Mouse (Mus musculus) heart, postnatal 14 days (tissue): ENCODE data around the gene Phxr2. TPM values are rescaled to one million over a fixed set of nuclear protein-coding genes. Genes with fewer than 3 reads are reported as not detected.

Source experiments
- DNase-seq, 2 experiments: peaks; one replicate each; pipeline ENCODE4 v3.0.0; 2021 to 2022
- intact Hi-C: fragments of 180-260 bp; cut with DNase I; formaldehyde crosslinking; loops from one replicate; pipeline ENCODE4 v1.15.1; 2025
- total RNA-seq, 2 experiments: library from RNA; stranded (reverse); gene quantifications; 2 replicates each; pipeline ENCODE4 v1.2.3; 2021

Phxr2 gene
- total RNA-seq, 2 experiments from 2014 or later = not detected

- DNase-seq = no peak
- intact Hi-C loops = loop anchor here (5.0 kb wide), 2 partner anchors 46 to 471 kb away; no protein-coding TSS in a partner anchor
Observed at GRCm38 (mm10) chr10:99106311-99106702, 19.8 kb downstream of the Phxr2 start.

DNA sequence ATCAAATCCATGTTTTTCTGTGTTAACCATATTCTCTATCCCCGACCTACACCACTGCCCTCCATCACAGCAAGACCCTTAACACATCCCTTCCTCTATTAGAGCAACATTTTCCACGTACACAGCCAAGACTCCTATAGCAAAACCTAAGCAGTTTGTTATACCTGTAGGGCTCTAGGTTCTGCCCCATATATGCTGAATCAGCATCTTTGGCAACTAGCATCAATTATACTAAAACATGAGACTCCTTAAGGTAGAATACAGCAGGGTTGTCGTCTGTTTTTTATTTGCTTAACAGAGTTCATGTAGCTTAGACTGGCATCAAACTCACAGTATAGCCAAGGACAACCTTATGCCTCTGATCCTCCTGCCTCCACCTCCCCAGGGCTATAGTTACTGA is 20.6 kb downstream of the Phxr2 start:
- intact Hi-C loops = loop anchor here (5.0 kb wide), 2 partner anchors 47 to 472 kb away; no protein-coding TSS in a partner anchor
- DNase-seq = no peak

DNA sequence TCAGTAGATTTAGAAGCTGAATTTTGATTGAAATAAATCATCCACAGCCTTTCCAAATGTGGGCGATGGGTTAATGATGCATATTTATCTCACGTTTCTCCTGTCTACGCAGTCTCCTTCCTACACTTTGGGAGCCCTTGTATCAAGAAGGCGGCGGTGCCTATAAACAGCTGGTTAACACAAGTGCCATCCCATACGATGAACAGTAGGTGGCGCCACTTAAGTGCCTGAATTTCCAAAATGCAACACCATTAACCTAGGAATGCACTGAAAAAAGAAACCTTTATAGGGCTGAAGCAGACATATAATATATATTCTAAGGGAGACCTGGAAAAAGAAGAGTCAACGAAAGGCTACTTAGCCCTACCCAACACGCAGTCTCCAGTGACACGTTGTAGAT is 28.8 kb downstream of the Phxr2 start:
- DNase-seq = peak; percentile 27 to 60
- intact Hi-C loops = loop anchor here (5.0 kb wide), 1 partner anchor 520 kb away; no protein-coding TSS in a partner anchor

GRCm38 (mm10) chr10:99095114-99095513 is 31.0 kb downstream of the Phxr2 start:
- intact Hi-C loops = loop anchor here (5.0 kb wide), 1 partner anchor 522 kb away; no protein-coding TSS in a partner anchor
- DNase-seq = no peak

GRCm38 (mm10) chr10:99093364-99093763 is 32.8 kb downstream of the Phxr2 start:
- no peak for DNase-seq
- intact Hi-C loops = no loop called here

DNA sequence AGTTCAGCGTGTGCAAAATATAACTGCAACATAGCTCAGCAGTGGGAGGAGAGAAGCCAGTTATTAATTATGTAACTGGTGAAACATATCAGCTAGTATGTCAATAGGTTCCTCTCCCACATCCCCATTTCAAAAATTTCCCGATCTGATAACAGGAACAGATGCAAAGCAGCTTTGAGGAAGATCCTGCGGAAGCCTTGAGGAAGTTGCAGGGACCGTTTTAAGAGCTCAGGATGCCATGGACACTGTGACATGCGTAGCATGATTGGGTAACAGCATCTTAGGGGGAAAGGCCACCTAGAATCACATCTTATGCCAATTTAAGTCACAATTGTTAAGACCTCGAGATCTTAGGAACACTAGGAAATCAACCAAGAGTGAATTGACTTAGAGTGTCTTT is 36.2 kb downstream of the Phxr2 start:
- intact Hi-C loops = loop anchor here (5.0 to 10.0 kb wide), 2 partner anchors 173 to 345 kb away; no protein-coding TSS in a partner anchor
- no peak for DNase-seq

DNA sequence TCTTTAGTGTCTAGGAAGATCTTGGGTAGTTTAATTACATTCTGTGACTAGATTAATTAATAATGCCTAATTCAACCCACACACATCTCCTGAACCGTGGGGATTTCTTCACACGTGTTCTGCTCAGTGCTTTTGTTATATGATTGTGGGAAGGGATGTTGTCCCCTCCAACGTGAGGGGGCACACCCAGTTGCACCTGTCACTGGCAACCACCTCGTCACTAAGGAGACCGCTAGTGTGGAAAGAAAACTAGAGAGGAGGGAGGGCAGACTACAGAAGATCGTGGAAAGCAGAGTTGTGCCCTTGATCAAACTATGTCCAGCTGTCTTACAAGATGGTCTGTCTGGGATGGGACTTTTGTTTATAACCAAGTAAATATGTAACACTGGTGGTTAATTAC is 40.1 kb downstream of the Phxr2 start:
- intact Hi-C loops = loop anchor here (5.0 to 10.0 kb wide), 2 partner anchors 169 to 341 kb away; no protein-coding TSS in a partner anchor
- DNase-seq = no peak

DNA sequence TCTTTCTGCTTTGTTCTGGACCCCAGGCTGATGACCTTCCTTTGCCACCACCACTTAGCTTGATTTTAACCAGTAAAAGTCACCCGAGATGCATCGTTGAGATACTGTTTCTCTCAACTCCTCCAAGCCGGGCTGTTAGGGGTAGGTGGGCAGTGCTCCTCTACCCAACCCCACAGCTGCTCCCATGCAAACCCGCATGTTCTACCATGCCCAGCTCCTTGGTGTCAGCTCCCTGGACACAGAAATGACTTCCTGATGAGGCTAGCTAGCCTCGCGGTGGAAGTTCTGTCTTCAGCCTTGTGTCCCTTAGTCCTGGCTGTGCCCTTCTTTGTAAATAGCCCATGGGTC is 40.9 kb downstream of the Phxr2 start:
- intact Hi-C loops = loop anchor here (1.0 to 10.0 kb wide), 3 partner anchors 168 to 591 kb away; no protein-coding TSS in a partner anchor

GRCm38 (mm10) chr10:99084397-99085239 is 41.5 kb downstream of the Phxr2 start:
- peak; percentile 89 to 94 for DNase-seq

More for the DNA sequence above, 40.9 kb downstream of the Phxr2 start:
- DNase-seq = no peak

DNA sequence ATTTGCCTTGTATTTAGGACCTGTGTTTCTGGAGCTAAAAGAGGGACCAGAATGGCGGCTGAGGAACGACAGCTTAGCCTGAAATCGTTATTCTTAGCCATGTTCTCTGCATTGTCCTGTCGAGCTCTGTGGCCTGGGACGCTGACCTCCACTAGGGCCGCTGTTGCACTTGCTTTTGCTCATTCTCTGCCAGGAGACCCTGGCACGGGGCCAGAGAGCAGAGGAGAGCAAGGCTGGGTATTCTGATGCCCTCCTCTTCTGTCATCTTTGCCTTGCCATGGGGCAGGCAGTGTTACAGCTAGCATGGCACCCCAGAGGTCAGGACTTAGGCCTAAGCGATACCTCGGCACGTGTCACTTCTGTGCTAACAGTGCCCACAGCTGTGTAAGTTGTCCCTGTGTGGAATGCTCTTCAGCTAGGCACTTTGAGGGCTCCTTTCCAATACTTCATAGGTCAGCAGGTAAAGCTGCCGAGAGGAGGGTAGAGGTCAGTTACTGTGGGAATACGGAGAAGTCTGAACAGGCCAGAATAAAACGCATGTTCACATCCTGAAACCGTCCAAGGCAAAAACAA is 42.6 kb downstream of the Phxr2 start:
- intact Hi-C loops = loop anchor here (5.0 to 10.0 kb wide), 2 partner anchors 339 to 1366 kb away; no protein-coding TSS in a partner anchor
- DNase-seq = peak; percentile 34 to 42

More at GRCm38 (mm10) chr10:99084397-99085239, 41.5 kb downstream of the Phxr2 start:
- intact Hi-C loops = loop anchor here (1.0 to 10.0 kb wide), 4 partner anchors 167 to 1367 kb away; no protein-coding TSS in a partner anchor

DNA sequence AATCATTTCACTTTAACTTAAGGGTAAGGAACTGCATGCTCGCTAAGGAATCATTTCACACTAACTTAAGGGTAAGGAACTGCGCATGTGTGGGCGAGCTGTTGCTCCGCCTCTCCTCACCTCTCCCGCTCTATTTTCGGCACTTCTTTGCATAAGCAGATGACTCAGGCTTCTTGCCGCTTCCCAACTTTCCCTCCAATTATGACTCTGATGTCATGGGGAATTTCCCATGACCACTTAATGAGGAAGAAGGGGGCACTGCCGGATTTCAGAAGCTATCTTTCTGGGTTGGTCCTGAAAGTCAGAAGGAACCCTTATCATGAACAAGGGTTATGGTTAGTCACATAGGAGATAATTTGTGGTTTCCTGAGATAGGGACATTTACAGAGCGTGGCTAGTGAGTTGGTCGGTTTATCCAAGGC is 44.5 kb downstream of the Phxr2 start:
- intact Hi-C loops = loop anchor here (5.0 to 10.0 kb wide), 2 partner anchors 337 to 1364 kb away; no protein-coding TSS in a partner anchor
- DNase-seq = no peak

GRCm38 (mm10) chr10:99078621-99079020 is 47.5 kb downstream of the Phxr2 start:
- DNase-seq = no peak
- intact Hi-C loops = no loop called here

DNA sequence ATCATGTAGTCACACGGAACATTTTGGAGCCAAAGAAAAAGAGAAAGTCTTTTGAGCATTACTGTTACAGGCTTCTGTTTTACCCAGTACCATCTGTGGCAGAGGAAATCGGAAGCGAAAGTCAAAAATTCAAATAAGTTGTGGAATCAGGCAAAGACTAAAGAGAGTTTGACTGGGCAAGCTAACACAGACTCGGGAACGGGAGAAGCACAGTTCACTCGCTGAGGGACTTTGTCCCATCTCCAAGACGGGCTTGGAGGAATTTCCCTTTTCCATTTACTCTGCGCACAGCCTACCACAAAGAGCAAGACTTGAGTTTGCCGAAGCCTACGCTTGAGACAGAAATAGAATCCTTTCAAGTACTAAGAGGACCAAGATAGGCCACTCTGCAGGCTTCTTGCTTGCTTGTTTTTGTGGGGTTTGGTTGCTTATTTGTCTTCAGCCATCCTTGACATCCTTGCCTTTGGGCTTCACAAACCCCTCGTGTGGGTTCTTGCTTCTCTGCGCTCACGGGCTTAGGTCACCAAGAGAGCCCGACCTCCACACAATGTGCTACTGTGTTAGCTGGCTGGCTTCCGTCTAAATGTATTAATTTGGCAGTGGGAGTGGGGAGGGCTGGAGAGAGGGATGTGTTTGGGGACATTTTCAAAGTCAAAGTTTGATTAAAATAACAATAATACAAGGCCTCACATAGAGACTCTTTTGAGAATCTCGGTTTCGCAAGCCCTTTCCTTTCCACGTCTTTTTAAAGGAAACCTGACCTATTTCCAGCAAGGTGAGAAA is 49.8 kb downstream of the Phxr2 start:
- DNase-seq = no peak
- intact Hi-C loops = no loop called here

Other genes with a start within 250 kb of the Phxr2 start
- gene Atp2b1, start 211.9 kb downstream of the Phxr2 start, total RNA-seq = 10 to 100 TPM; 71.4 to 77.9 TPM
- gene Poc1b, start 19.3 kb downstream of the Phxr2 start, total RNA-seq = 1 to 10 TPM; 7.6 to 8.8 TPM
- 1 to 10 TPM; 4.0 to 4.2 TPM for gene Galnt4, start 18.2 kb downstream of the Phxr2 start, total RNA-seq
- 10 to 100 TPM; 20.9 to 26.1 TPM for gene Dusp6, start 136.9 kb upstream of the Phxr2 start, total RNA-seq